Mouse (Mus musculus): ENCODE data around the gene Slain1.

- TF ChIP-seq CTCF (IDR thresholded peaks at IDR 0.05; ENCODE audit: borderline replicate concordance, control insufficient read depth, extremely low read depth, insufficient read depth, low read length, poor library complexity), result no peak
- no peak for TF ChIP-seq POLR2A (IDR thresholded peaks at IDR 0.05; ENCODE audit: control insufficient read depth, extremely low read depth, insufficient read depth, low read length, poor library complexity)
Observed at GRCm38 (mm10) chr14:103702516-103702915, 52.5 kb downstream of the Slain1 start.

All from thymus, adult 2 months (tissue).